Mouse (Mus musculus): Measurements from ENCODE around the gene Lgals8.

Gene Lgals8

GRCm38 (mm10) chr13:12460881-12461729 is 3.6 kb downstream of the Lgals8 start:
- peak; percentile 97 for DNase-seq (ENCODE audit: low spot score in 2 of 2)

- peak; percentile 87 to 92 for DNase-seq (ENCODE audit: low spot score in 2 of 2)
These were observed 4.3 kb downstream of the Lgals8 start for GRCm38 (mm10) chr13:12460443-12460842.

- no peak for DNase-seq (ENCODE audit: low spot score in 2 of 2)
These were observed 8.0 kb downstream of the Lgals8 start for GRCm38 (mm10) chr13:12456711-12457110.

- no peak for DNase-seq (ENCODE audit: low spot score in 2 of 2)
These were observed 9.9 kb downstream of the Lgals8 start for GRCm38 (mm10) chr13:12454686-12455390.

- DNase-seq (ENCODE audit: low spot score in 2 of 2) = no peak
These were observed 11.6 kb downstream of the Lgals8 start for GRCm38 (mm10) chr13:12453150-12453549.

- DNase-seq (ENCODE audit: low spot score in 2 of 2) = no peak
These were observed 22.6 kb downstream of the Lgals8 start for GRCm38 (mm10) chr13:12442008-12442587.

- no peak for DNase-seq (ENCODE audit: low spot score in 2 of 2)
These were observed 23.9 kb downstream of the Lgals8 start for GRCm38 (mm10) chr13:12440813-12441212.

GRCm38 (mm10) chr13:12439586-12439985 is 25.2 kb downstream of the Lgals8 start:
- DNase-seq (ENCODE audit: low spot score in 2 of 2) = no peak

GRCm38 (mm10) chr13:12433843-12434242 is 30.9 kb downstream of the Lgals8 start:
- DNase-seq (ENCODE audit: low spot score in 2 of 2) = no peak

- no peak for DNase-seq (ENCODE audit: low spot score in 2 of 2)
These were observed 36.2 kb downstream of the Lgals8 start for GRCm38 (mm10) chr13:12428556-12428955.

GRCm38 (mm10) chr13:12420596-12420995 is 44.1 kb downstream of the Lgals8 start:
- DNase-seq (ENCODE audit: low spot score in 2 of 2) = no peak

- peak; percentile 41 to 53 for DNase-seq (ENCODE audit: low spot score in 2 of 2)
These were observed 52.7 kb downstream of the Lgals8 start for GRCm38 (mm10) chr13:12412016-12412415.

GRCm38 (mm10) chr13:12408343-12409066 is 56.2 kb downstream of the Lgals8 start:
- peak in 1 of 2 experiments; percentile 6 for DNase-seq (ENCODE audit: low spot score in 2 of 2)

- DNase-seq (ENCODE audit: low spot score in 2 of 2) = no peak
These were observed 69.2 kb downstream of the Lgals8 start for GRCm38 (mm10) chr13:12395571-12395970.

- DNase-seq (ENCODE audit: low spot score in 2 of 2) = peak; percentile 95 to 97
These were observed 69.9 kb downstream of the Lgals8 start, which contains the start of gene Heatr1 for GRCm38 (mm10) chr13:12394609-12395505. Gene Heatr1 (plus strand): TSS chr13:12395027.
